Mouse (Mus musculus): ENCODE data around the gene Rps10. TPM values are rescaled to one million over a fixed set of nuclear protein-coding genes. Genes with fewer than 3 reads are reported as not detected.

Gene Rps10
- 2,240 and 2,398 TPM in 2 replicates for total RNA-seq (2014; fragmentation: Nextera tagmentation)
- 2,059 and 2,173 TPM in 2 replicates for total RNA-seq (2017)

DNA sequence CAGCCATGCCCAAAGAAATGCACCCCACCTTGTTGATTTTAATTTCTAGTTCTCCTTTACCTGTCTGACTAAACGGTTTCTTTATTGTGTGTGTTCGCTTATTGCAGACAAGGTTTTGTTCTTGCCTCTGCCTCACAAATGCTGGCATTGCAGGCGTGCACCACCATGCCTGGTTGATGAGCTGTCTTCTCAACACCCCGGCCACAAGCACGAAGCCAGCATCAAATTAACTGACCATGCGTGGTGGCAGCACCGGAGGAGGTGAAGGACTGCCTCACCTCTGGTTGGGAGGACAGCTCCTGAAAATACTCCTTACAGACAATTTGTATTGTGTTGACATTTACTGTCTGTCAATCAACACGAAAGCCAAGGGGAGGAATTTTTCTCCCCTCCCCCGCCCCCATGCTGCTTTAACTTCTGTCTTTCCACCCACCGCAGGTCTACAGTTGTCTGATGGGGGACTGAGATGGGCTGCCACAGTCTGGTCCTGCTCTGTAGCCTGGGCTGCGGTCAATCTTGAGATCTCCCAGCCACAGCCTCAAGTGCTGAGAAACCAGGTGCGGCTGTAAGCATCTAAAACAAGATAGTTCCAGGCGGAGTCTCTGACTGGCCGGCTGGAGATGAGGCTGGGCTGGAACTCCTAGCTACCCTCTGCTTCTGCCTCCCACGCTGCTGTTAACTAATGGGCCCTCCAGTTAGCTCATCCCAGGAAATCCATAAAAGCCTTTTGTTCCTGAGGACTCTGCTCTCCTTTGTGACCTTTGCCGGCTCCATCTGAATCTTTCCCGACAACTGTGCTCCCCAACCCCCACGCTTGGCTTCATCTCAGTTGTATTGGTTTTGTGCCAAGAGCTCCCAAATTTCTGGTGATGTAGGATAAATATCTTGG, at the start of gene Rps10:
Gene Rps10 (minus strand): TSS at position 538 of the 889 bp plus-strand sequence.
- no peak for ATAC-seq (replicated peaks; ENCODE audit: poor library complexity, severe bottlenecking)

DNA sequence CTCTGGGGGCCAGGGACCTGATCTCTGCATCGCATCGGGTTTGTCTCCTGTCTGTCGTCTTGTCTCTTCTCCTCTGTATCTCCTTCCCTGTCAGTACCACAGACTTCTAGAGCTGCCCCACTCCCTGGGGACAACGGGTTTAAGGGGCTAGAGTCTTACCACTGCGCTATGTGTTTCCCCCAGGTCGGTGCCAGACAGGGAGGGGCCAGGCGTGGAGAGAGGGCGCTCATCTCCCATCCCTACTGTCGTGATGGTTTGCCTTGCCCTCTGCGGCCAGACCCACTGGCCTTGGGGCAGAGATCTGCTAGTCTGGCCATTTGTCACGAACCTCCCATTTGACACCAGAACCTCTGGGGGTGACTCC, 49.1 kb upstream of the Rps10 start:
- no peak for ATAC-seq (replicated peaks; ENCODE audit: poor library complexity, severe bottlenecking)

DNA sequence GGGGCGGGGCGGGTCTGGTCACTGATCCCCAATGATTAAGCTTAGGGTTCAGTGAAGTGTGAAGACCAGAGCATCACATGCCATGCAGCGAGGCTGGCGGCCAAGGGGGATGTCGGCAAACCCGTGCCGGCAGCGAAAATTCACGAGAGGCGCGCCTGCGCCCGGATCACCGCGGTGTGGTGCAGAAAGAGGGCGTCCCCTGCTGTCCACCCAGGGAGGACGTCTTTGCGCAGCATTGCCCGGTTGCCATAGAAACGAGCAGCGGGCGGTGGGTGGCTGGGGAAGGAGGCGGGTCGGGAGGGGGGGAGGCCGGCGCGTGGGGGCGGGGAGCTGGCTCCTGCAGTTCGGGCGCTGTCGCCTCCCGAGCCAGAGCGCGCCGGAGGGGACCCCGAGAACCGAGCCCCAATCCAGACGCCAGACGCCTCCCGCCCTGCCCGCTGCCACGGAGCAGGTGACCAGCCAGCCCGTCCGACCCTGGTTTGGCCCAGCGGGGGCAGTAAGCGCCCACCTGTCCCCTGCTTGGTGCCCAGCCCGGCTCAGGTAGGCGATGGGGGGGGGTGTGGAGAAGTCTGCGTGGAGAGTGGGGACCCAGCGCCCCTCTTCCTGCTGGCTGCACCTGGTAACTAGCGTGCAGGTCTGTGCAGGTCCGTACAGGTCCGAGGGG, 48.5 kb upstream of the Rps10 start:
- peak; percentile 57 for ATAC-seq (replicated peaks; ENCODE audit: poor library complexity, severe bottlenecking)

DNA sequence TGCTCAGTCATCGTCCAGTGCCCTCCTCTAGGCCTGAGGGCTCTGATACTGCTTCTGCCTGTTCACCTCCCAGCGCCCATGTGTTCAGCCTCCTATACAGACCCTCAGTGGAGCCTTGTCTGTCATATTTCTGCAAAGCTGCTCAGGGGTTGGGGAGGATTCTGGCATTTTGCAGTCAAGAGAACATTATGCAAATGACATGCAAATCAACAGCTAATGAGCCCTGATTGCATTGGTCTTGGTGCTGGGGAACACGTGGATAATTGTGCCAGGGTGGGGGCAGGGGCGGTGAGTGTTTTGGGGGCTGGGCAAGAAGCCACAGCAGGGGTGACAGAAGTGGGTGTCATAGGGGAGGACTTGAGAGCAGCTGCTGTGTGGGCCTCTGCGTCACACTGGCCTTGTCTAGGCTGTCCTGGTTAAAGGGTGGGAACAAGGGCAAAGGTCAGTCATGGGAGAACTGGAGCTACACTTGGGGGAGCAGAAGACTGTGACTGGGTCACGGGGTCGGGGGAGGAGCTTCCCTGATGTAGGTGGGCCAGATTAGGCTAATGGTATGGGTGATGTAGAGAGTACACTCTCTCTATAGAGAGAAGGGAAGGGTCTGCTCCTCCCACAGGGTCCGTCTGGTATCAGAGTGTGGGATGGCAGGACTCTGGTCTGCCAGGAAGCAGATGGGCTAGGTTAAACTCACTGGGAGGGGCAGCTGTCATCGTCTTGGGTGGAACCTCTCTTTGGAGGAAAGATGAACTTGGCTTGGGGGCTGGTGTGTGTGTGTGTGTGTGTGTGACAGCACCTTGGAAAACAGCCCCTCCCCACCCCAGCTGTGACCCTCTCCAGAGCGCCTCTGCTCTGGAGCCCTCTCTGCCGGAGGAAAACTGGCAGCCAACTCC, 42.7 kb upstream of the Rps10 start:
- ATAC-seq (replicated peaks; ENCODE audit: poor library complexity, severe bottlenecking), result no peak

DNA sequence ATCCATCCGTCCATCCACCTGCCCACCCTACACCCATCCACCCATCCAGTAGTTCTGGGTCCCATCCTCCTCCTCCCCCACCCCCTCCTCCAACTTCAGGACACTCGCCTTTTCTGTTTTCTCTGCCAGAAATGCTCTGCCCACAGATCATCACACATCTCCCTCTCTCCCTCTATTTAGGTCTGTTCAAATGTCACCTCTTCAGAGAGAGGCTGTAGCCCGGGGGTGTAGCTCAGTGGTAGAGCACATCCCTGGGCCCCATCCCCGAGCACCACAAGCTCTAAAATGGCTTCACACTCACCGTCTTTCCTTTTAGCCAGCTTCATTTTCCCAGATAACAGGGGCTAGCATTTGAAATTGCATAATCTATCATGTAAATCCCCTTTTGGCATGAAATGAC, 41.3 kb upstream of the Rps10 start:
- no peak for ATAC-seq (replicated peaks; ENCODE audit: poor library complexity, severe bottlenecking)

DNA sequence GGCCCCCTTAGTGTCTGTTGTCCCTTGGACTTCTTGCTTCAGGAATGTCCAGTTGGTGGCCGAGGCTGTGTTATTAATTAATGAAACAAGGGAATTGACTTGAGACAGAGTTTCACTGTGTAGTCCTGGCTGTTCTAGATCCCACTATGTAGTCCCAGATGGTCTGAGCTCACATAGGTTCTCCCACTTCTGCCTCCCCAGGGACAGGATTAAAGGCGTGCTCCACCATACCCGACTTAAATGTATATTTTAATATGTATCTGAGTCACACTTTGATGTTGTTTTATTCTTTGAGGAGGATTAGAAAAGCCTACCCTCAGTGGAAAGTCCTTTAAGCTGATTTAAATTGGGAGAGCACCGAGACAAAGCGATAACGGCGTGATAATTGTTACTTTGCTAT, 39.8 kb upstream of the Rps10 start:
- no peak for ATAC-seq (replicated peaks; ENCODE audit: poor library complexity, severe bottlenecking)

DNA sequence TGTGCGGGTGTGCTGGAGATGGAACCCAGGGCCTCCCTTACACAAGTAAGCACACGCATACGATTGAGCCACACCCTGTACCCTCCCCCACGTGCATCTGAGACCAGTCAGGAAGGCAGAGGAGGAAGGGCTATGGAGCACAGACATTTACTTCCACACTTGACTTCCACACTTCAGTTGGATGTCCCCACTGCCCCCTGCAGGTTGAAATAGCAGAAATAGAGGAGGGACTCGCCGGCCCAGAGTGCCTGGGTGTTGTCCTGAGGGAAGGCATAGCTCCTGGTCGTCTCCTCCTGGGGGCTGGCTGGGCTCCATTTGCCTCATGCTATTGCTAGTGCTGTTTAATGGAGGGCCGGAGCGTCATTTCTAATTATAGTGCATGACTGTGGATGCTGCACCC, 39.0 kb upstream of the Rps10 start:
- ATAC-seq (replicated peaks; ENCODE audit: poor library complexity, severe bottlenecking), result no peak; the same call in 1 of the 2 replicates

DNA sequence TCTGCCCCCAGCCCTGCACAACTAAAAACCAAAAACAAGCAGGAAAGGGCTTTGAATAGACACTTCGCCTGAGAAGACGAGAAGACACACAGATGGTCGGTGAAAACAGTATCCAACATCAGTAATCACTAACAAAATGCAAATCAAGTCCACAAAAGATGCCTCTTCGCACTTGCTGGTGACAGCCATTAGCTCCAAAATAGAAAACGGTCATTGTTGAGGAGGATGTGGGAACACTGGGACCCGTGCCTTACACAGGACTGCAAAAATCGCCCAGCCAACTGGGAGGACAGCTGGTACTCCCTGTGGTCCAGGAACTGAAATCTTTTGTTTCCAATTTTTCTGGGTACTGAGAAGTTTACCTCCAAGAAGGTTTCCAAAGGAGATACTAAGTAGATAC, 37.5 kb upstream of the Rps10 start:
- ATAC-seq (replicated peaks; ENCODE audit: poor library complexity, severe bottlenecking), result no peak

DNA sequence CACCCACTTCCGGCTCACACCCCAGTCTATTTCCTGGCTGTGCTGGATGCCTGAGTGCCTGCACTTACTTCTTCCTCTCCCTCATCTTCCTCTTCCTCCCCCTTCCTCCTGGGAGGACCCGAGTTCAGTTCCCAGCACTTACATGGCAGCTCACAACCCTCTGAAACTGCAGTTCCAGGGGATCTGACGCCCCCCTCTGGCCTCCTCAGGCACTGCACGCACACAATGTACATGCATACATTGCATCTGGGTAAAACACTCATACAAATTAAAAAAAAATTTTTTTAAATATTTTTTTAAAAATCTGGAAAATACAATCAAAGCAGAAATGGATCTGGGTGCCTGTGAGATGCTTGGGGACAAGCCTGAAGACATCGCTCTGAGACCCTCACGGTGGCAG, 35.3 kb upstream of the Rps10 start:
- no peak for ATAC-seq (replicated peaks; ENCODE audit: poor library complexity, severe bottlenecking)

DNA sequence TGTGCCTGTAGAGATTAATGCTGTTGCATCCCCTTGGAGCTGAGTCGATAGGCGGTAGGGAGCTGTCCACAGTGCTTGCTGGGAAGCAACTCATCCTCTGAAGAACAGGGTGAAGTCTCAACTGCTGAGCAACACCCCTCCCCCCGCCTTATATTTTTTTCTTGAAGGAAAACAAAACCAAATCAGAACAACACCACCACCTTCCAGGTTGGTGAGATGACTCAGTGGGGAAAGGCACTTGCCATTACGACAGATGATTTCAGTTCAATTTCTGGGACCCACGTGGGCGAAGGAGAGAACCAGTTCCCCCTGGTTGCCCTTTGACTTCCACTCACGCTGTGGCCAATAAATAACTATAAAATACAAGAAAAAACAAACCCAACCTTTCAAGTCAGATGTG, 22.3 kb upstream of the Rps10 start:
- ATAC-seq (replicated peaks; ENCODE audit: poor library complexity, severe bottlenecking), result no peak

DNA sequence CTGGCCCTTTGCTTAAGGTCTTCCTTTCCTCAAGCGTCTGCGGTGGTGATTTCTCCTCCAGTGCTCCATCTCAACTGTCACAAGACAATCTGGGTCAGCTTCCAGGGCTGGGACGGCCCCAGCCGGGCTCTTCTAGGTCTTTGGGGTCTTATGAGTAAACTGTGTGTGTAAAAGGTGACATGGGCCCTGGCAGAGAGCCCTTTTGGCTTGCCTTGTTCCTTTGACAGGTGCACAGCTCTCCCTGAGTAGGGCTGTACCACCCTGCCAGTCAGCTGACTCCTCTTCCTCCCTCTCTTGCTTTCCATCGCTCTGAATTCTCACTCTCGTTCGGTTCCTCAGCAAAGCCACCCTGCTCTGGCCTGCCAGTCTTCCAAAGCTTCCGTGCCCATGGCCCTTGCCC, 20.7 kb upstream of the Rps10 start:
- no peak for ATAC-seq (replicated peaks; ENCODE audit: poor library complexity, severe bottlenecking)

DNA sequence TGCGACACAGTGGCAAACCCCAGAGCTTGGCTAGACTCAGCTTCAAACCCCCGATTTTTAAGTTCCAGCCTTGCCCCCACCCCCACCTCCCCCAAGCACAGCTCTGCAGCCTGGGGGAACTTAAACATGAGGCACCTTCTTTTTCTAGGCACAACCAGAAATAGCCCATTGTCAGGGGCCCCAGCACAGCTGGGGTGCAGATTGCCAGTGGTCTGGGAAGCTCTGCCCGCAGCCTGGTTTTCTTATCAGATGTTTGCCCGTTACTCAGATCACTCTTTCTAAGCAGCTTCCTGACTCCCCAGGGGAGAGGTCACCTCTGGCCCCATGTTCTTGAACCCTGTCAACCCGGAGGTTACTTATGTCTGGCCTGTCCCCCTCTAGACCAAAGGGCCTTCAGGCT, 19.9 kb upstream of the Rps10 start:
- ATAC-seq (replicated peaks; ENCODE audit: poor library complexity, severe bottlenecking), result no peak

DNA sequence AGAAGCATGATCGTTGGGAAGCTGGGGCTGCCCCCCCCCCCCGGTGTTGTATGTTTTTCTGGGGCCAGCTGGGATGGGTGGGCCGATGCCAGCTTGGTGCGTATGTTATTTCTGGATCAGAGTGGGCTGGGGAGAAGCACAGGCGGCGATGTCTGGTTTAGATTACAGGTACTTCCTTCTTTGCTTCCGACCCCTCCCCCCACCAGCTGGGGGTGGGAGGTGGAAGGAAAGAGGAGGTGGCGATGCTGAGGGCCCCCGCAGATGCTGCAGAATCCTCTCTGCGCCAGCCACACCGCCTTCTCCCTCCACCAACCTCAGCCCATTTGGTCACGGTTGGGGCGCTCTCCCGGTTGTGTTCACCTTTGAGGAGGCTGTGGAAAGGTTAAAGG, 19.5 kb upstream of the Rps10 start:
- ATAC-seq (replicated peaks; ENCODE audit: poor library complexity, severe bottlenecking), result peak; percentile 13; the same call in 1 of the 2 replicates

DNA sequence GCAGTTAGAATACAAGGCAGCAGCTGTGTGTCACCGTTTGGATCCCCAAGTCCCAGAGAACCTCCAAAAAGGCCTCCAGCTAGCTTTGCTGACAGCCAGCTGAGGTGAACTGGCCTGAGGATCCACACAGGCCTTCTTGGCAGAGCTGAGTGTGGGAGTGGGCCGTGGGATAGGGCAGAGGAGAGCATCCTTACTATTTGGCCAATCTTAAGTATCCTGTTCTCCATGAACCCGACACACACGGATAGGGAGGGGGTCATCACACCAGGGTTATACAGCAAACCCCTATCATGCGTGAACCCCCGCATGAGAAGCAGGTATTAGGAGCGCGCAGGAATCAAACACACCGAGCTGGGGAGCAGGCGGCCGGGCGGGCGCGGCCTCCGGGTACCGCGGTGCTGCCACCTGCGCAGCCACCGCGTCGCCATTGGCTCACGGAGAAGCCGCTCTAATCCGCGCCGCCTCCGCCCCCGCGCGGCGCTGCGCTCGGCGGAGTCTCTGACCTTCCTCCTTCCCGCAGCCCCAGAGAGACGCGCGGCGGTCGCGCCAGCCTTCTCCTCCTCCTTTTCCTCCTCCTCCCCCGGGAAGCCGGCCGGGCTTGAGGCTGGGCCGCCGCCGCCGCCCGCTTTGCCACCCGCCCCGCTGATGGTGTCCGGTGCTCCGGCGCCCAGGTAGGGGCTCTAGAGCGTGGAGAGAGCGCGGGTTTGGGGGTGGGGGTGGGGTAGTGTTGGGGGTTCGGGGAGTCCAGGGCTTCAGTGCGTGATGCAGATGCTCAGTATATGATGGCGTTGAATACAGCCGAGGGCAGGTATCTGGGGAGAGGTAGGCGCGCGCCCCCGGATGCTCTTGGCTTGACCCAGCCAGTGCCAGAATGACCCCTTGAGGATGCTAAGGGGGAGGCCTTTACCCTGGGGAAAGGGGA, 18.9 kb upstream of the Rps10 start, which contains the start of gene Pacsin1:
Gene Pacsin1 (plus strand): TSS at position 421 of the 922 bp plus-strand sequence.
- ATAC-seq (replicated peaks; ENCODE audit: poor library complexity, severe bottlenecking), result peak; percentile 57

DNA sequence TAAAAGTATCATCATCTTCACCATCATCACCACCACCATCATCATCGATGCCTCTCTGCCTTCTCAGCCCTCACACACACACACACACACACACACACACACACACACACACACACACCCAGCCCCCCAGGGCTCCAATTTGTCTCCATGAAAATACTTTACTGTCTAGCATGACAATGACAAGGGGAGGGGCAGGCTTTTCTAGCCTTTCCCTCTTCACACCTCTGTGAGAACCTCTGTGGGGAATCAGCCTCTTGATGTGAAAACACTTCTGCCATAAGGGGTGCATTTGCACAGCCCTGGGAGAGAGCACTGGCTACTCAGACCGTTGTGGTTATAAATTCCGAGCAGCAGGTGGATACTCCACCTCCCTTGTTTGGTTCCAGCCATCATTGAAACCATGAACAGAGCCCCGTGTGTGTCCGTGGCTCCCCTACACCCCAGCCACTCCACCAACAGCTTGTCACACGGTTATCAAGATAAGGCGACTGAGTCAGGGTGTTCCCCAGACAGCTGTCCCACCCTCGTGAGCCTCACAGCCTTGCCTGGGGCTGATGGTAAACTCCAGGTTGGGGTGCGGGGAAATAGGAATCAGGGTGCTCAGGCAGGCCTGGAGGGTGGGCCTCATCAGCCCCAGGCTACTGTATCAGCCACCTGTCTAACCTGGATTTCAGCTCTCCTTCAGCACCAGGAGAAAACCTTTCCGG, 16.9 kb upstream of the Rps10 start:
- no peak for ATAC-seq (replicated peaks; ENCODE audit: poor library complexity, severe bottlenecking)

DNA sequence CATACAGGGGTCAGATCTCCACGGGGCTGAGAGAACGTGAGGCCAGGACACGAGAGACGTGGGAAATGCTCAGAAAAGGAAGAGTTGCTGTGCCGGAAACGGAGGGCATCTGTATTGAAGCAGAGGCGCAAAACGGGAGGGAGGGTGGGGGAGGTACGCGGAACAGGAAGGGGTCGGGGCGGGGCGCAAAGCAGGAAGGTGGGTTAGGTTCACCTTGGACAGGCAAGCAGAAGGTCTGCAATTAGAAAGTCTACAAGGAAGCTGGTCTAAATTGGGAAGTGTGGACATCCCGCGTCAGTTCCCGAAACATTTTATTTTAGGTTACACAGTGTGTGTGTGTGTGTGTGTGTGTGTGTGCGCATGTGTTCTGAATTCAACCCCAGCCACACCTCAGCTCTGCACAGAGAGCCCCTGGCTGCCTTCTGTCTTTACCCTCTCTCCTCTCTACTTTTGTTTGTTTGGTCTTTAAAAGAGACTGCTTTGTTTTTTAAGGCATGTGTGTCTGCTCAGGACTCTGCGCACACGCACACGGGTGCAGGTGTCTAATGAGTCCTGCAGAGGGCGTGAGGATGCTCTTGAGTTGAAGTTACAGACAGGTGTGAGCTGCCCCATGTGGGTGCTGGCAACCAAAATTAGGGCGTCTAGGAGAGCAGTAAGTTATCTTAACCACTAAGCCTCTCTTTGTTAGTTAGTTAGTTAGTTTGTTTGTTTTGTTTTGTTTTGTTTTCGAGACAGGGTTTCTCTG, 15.7 kb upstream of the Rps10 start:
- ATAC-seq (replicated peaks; ENCODE audit: poor library complexity, severe bottlenecking), result peak; percentile 41

DNA sequence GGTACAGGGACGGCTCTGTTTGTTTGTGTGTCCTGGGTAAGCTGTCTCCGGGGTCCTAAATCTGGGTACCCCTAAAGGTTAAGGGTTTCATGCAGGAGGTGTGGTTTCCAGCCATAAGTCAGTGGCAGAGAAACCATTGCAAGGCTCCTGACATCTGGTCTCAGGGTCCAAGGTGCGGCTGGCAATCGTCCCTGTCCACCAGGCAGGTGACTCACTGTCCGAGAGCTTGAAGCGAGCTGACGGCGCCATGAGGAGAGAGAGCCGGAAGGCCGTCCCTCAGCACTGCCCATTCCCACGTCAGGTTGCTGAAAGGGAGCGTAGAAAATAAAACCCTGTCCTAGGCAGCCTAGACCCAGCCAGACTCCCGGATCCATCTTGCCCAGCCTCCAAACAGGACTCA, 14.1 kb upstream of the Rps10 start:
- no peak for ATAC-seq (replicated peaks; ENCODE audit: poor library complexity, severe bottlenecking)

DNA sequence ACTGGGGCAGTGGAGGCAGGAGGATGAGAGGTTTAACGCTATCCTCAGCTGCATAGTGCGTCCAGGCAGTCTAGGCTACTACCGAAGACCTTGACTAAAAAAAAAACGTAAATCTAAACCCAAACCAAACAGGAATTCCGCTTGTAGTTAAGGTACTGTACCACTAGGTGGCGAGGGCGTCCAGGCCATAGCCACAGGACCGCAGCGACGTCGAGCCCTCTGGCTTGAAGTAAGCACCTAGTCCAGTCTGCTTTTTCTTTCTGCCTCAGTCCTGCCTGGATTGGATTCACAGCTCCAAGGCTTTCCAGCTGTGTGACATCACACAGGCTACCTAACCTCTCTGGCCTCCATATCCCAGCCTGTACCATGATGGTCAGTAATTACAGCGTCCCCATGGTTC, 13.7 kb upstream of the Rps10 start:
- ATAC-seq (replicated peaks; ENCODE audit: poor library complexity, severe bottlenecking), result peak; percentile 82
